Mouse (Mus musculus) intestine, postnatal 0 days (tissue): ENCODE data around the gene Slc25a34. TPM values are rescaled to one million over a fixed set of nuclear protein-coding genes. Genes with fewer than 3 reads are reported as not detected.

ENCODE experiments used
- ATAC-seq: fragments of 200-750 bp; cut with Nextera tagmentation; 2 replicates; pipeline ENCODE4 v1.8.0; 2017; ENCODE audit warnings: mild to moderate bottlenecking, moderate TSS enrichment, moderate library complexity
- H3K27ac ChIP-seq: fragments of 300-500 bp; sonication (generic); 2 replicates; pipeline ENCODE4 v1.5.1; 2014; ENCODE audit warnings: mild to moderate bottlenecking, low read depth, low read length, moderate library complexity
- H3K27me3 ChIP-seq: fragments of 300-500 bp; sonication (generic); replicated peaks from 2 replicates; pipeline ENCODE4 v1.6.1; 2014; ENCODE audit warnings: low read length, mixed read lengths; ENCODE audit not compliant: control insufficient read depth, insufficient read depth
- H3K36me3 ChIP-seq: fragments of 300-500 bp; sonication (generic); 2 replicates; pipeline ENCODE4 v1.6.1; 2014; ENCODE audit warnings: mild to moderate bottlenecking, moderate library complexity; ENCODE audit not compliant: control insufficient read depth, insufficient read depth
- H3K4me1 ChIP-seq: fragments of 300-500 bp; sonication (generic); replicated peaks from 2 replicates; pipeline ENCODE4 v1.6.1; 2014; ENCODE audit warnings: antibody characterized with exemption, low read length, mixed read lengths; ENCODE audit not compliant: control insufficient read depth, insufficient read depth
- H3K4me2 ChIP-seq: fragments of 300-500 bp; sonication (generic); replicated peaks from 2 replicates; pipeline ENCODE4 v1.6.1; 2014; ENCODE audit warnings: low read depth, mild to moderate bottlenecking, moderate library complexity
- H3K4me3 ChIP-seq: fragments of 300-500 bp; sonication (generic); 2 replicates; pipeline ENCODE4 v1.5.1; 2014; ENCODE audit warnings: low read depth, low read length
- H3K9ac ChIP-seq: fragments of 300-500 bp; sonication (generic); 2 replicates; pipeline ENCODE4 v1.6.1; 2014; ENCODE audit warnings: mild to moderate bottlenecking, low read depth, low read length
- H3K9me3 ChIP-seq: fragments of 300-500 bp; sonication (generic); 2 replicates; pipeline ENCODE4 v1.6.1; 2016; ENCODE audit warnings: mixed run types; ENCODE audit not compliant: control insufficient read depth
- CTCF ChIP-seq: sonication (generic); IDR thresholded peaks from 2 replicates; pipeline ENCODE4 v1.5.1; 2016; ENCODE audit warnings: low read depth, mild to moderate bottlenecking, control low read depth, antibody characterized with exemption, moderate library complexity
- WGBS: fragments of 180-500 bp; shearing (Covaris S2); extraction: QIAGEN DNeasy Blood & Tissue Kit; methylation state at CpG from one replicate; pipeline ENCODE4 v1.1.7; 2014; 5-methylcytosine and 5-hydroxymethylcytosine counted together
- polyA plus RNA-seq: library from polyadenylated mRNA; unstranded; fragments of >200 nt; fragmentation: Nextera tagmentation; extraction: Ambion mirVana; gene quantifications from 2 replicates; pipeline ENCODE4 v1.2.1, GENCODE M21; 2015

The Slc25a34 gene
- polyA plus RNA-seq, 1 experiment from 2014 or later, result 23.8 TPM

GRCm38 (mm10) chr4:141616811-141617210 is 6.8 kb downstream of the Slc25a34 start:
- no peak overlapping the region for H3K27ac ChIP-seq
- H3K9me3 ChIP-seq, result no peaks in the 10 kb centered on the region
- peak overlapping the region; percentile 87 for H3K4me2 ChIP-seq
- peak overlapping the region; percentile 57 for H3K4me3 ChIP-seq
- no peak for ATAC-seq
- WGBS, result 67% methylated on average over 6 of the region's 6 CpGs
- no peaks in the 10 kb centered on the region for H3K4me1 ChIP-seq
- TF ChIP-seq CTCF, result no peak
- H3K36me3 ChIP-seq, result peaks cover 7% of the 10 kb centered on the region; the same call in 1 of the 2 replicates
- H3K9ac ChIP-seq, result peak overlapping the region; percentile 66; the same call in 1 of the 2 replicates
- H3K27me3 ChIP-seq, result no peaks in the 10 kb centered on the region

GRCm38 (mm10) chr4:141614946-141615345 is 8.7 kb downstream of the Slc25a34 start:
- Histone ChIP-seq H3K27ac (no peak overlapping the region), H3K9ac (no peak overlapping the region), H3K4me1 (no peaks in the 10 kb centered on the region), H3K4me2 (no peak overlapping the region), H3K36me3 (peaks cover 7% of the 10 kb centered on the region; the same call in 1 of the 2 replicates), H3K4me3 (no peak overlapping the region), H3K9me3 (no peaks in the 10 kb centered on the region), H3K27me3 (no peaks in the 10 kb centered on the region)
- WGBS, result 82% methylated on average over 14 of the region's 14 CpGs
- ATAC-seq, result no peak
- no peak for TF ChIP-seq CTCF

GRCm38 (mm10) chr4:141609538-141609937 is 14.1 kb downstream of the Slc25a34 start:
- H3K27ac ChIP-seq, result no peak overlapping the region
- no peak for ATAC-seq
- no peaks in the 10 kb centered on the region for H3K9me3 ChIP-seq
- no peak overlapping the region for H3K4me3 ChIP-seq
- 0 out of 2 replicates have a peak, but pooled peaks cover under 1% of the 10 kb centered on the region for H3K4me1 ChIP-seq
- peaks cover 7% of the 10 kb centered on the region; the same call in 1 of the 2 replicates for H3K36me3 ChIP-seq
- no peak overlapping the region for H3K9ac ChIP-seq
- 71% methylated on average over 6 of the region's 6 CpGs for WGBS
- H3K27me3 ChIP-seq, result no peaks in the 10 kb centered on the region
- TF ChIP-seq CTCF, result no peak
- no peak overlapping the region for H3K4me2 ChIP-seq

GRCm38 (mm10) chr4:141605861-141606260 is 17.8 kb downstream of the Slc25a34 start, which contains the start of gene Fblim1:
Gene Fblim1, minus strand, starts transcription at chr4:141606096.
- ATAC-seq, result no peak
- Histone ChIP-seq H3K9ac (no peak within 1 kb of the TSS), H3K4me1 (0 out of 2 replicates have a peak, but pooled peaks cover 7% of the 10 kb centered on the region), H3K27ac (no peak within 1 kb of the TSS; the same call in 1 of the 2 replicates), H3K4me2 (no peak within 1 kb of the TSS), H3K9me3 (no peaks in the 10 kb centered on the region), H3K27me3 (no peaks in the 10 kb centered on the region), H3K4me3 (no peak within 1 kb of the TSS), H3K36me3 (no peaks in the 10 kb centered on the region)
- TF ChIP-seq CTCF, result no peak
- 76% methylated on average over 11 of the region's 11 CpGs for WGBS

GRCm38 (mm10) chr4:141605421-141605820 is 18.2 kb downstream of the Slc25a34 start:
- no peak overlapping the region for H3K4me3 ChIP-seq
- no peak for TF ChIP-seq CTCF
- H3K36me3 ChIP-seq, result no peaks in the 10 kb centered on the region
- no peak overlapping the region for H3K4me2 ChIP-seq
- H3K9ac ChIP-seq, result no peak overlapping the region
- 92% methylated on average over 5 of the region's 5 CpGs for WGBS
- no peaks in the 10 kb centered on the region for H3K9me3 ChIP-seq
- H3K27me3 ChIP-seq, result no peaks in the 10 kb centered on the region
- ATAC-seq, result no peak
- H3K27ac ChIP-seq, result no peak overlapping the region; the same call in 1 of the 2 replicates
- H3K4me1 ChIP-seq, result 0 out of 2 replicates have a peak, but pooled peaks cover 7% of the 10 kb centered on the region

GRCm38 (mm10) chr4:141604493-141604892 is 19.1 kb downstream of the Slc25a34 start:
- Histone ChIP-seq H3K4me1 (0 out of 2 replicates have a peak, but pooled peaks cover 10% of the 10 kb centered on the region), H3K4me3 (no peak overlapping the region), H3K9me3 (no peaks in the 10 kb centered on the region), H3K4me2 (no peak overlapping the region), H3K9ac (no peak overlapping the region), H3K27me3 (no peaks in the 10 kb centered on the region), H3K27ac (peak overlapping the region; percentile 28; the same call in 1 of the 2 replicates), H3K36me3 (no peaks in the 10 kb centered on the region)
- ATAC-seq, result no peak
- 45% methylated on average over 8 of the region's 8 CpGs for WGBS
- TF ChIP-seq CTCF, result no peak
